Mouse (Mus musculus) forebrain, embryonic 15.5 days (tissue): ENCODE data around the gene Rab29. TPM values are rescaled to one million over a fixed set of nuclear protein-coding genes. Genes with fewer than 3 reads are reported as not detected.
A peak's percentile ranks its signal among the peaks of the same experiment; 100 is the strongest.

ENCODE experiments used
- ATAC-seq: fragments of 200-750 bp; cut with Nextera tagmentation; replicated peaks from 2 replicates; pipeline ENCODE4 v1.8.0; 2017; ENCODE audit warnings: mild to moderate bottlenecking, moderate TSS enrichment, moderate library complexity
- H3K27ac ChIP-seq: fragments of 300-500 bp; sonication (generic); replicated peaks from 2 replicates; pipeline ENCODE4 v1.5.1; 2015; ENCODE audit warnings: mild to moderate bottlenecking, inconsistent platforms
- H3K27me3 ChIP-seq: fragments of 300-500 bp; sonication (generic); 2 replicates; pipeline ENCODE4 v1.6.1; 2015; ENCODE audit warnings: inconsistent platforms
- H3K36me3 ChIP-seq: fragments of 300-500 bp; sonication (generic); 2 replicates; pipeline ENCODE4 v1.6.1; 2015; ENCODE audit warnings: mild to moderate bottlenecking, inconsistent platforms
- H3K4me1 ChIP-seq: fragments of 300-500 bp; sonication (generic); 2 replicates; pipeline ENCODE4 v1.6.1; 2015; ENCODE audit warnings: inconsistent platforms
- H3K4me2 ChIP-seq: fragments of 300-500 bp; sonication (generic); replicated peaks from 2 replicates; pipeline ENCODE4 v1.6.1; 2015; ENCODE audit warnings: mild to moderate bottlenecking, inconsistent platforms
- H3K4me3 ChIP-seq: fragments of 300-500 bp; sonication (generic); 2 replicates; pipeline ENCODE4 v1.5.1; 2015; ENCODE audit warnings: mild to moderate bottlenecking, inconsistent platforms
- H3K9ac ChIP-seq: fragments of 300-500 bp; sonication (generic); replicated peaks from 2 replicates; pipeline ENCODE4 v1.6.1; 2015; ENCODE audit warnings: mild to moderate bottlenecking, inconsistent platforms
- H3K9me3 ChIP-seq: fragments of 300-500 bp; sonication (generic); 2 replicates; pipeline ENCODE4 v1.6.1; 2016; ENCODE audit warnings: inconsistent platforms
- WGBS: fragments of 180-500 bp; shearing (Covaris S2); methylation state at CpG from one replicate; pipeline ENCODE4 v1.1.7; 2015; ENCODE audit warnings: mixed read lengths; 5-methylcytosine and 5-hydroxymethylcytosine counted together
- polyA plus RNA-seq: library from polyadenylated mRNA; unstranded; fragments of >200 nt; fragmentation: Nextera tagmentation; extraction: Ambion mirVana; gene quantifications from 2 replicates; pipeline ENCODE4 v1.2.1, GENCODE M21; 2015

The Rab29 gene
- polyA plus RNA-seq, 1 experiment from 2014 or later: 8.0 TPM

DNA sequence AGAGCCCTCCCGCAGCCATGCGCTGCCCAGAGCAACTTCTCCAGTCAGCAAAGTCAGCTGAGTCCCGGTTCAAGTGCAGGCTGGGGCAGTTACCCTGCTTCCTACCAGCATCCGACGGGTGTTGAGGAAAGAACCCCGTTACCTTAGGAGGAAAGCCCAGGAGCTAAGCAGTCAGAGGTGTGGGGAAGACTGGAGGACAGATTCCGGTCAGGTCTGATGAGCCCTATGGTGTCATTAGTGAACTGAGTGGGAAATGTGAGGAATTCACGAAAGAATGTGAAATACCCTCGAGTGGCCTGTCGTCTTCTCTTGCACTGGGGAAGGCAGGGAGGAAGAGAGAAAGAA is 894 bp downstream of the Rab29 start:
- H3K27ac ChIP-seq: no peak overlapping the region
- no peak for ATAC-seq
- peak overlapping the region; percentile 75 for H3K4me2 ChIP-seq
- no peaks in the 10 kb centered on the region for H3K27me3 ChIP-seq
- peaks cover 6% of the 10 kb centered on the region for H3K4me1 ChIP-seq
- no peaks in the 10 kb centered on the region for H3K9me3 ChIP-seq
- H3K9ac ChIP-seq: peak overlapping the region; percentile 47; the same call in 1 of the 2 replicates
- WGBS: 24% methylated on average over 10 of the region's 10 CpGs
- no peaks in the 10 kb centered on the region for H3K36me3 ChIP-seq
- peak overlapping the region; percentile 63 for H3K4me3 ChIP-seq

GRCm38 (mm10) chr1:131869561-131869960 is 2.5 kb downstream of the Rab29 start:
- no peak overlapping the region for H3K9ac ChIP-seq

GRCm38 (mm10) chr1:131872856-131873255 is 5.8 kb downstream of the Rab29 start:
- H3K36me3 ChIP-seq: no peaks in the 10 kb centered on the region
- no peaks in the 10 kb centered on the region for H3K27me3 ChIP-seq
- no peak overlapping the region for H3K9ac ChIP-seq
- 64% methylated on average over 1 of the region's 1 CpGs for WGBS
- H3K9me3 ChIP-seq: no peaks in the 10 kb centered on the region
- ATAC-seq: no peak
- H3K4me3 ChIP-seq: no peak overlapping the region
- no peak overlapping the region for H3K4me2 ChIP-seq
- H3K27ac ChIP-seq: no peak overlapping the region
- peaks cover 1% of the 10 kb centered on the region for H3K4me1 ChIP-seq

More at GRCm38 (mm10) chr1:131869561-131869960, 2.5 kb downstream of the Rab29 start:
- Histone ChIP-seq H3K27me3 (no peaks in the 10 kb centered on the region), H3K9me3 (no peaks in the 10 kb centered on the region), H3K27ac (no peak overlapping the region), H3K4me1 (peaks cover 6% of the 10 kb centered on the region), H3K4me3 (no peak overlapping the region), H3K4me2 (no peak overlapping the region), H3K36me3 (no peaks in the 10 kb centered on the region)
- no peak for ATAC-seq
- WGBS: 94% methylated on average over 2 of the region's 2 CpGs

GRCm38 (mm10) chr1:131879816-131880215 is 12.8 kb downstream of the Rab29 start:
- H3K4me2 ChIP-seq: no peak overlapping the region
- H3K4me3 ChIP-seq: no peak overlapping the region
- no peak overlapping the region for H3K27ac ChIP-seq
- no peaks in the 10 kb centered on the region for H3K27me3 ChIP-seq
- 83% methylated on average over 2 of the region's 2 CpGs for WGBS
- H3K9me3 ChIP-seq: no peaks in the 10 kb centered on the region
- ATAC-seq: no peak
- no peaks in the 10 kb centered on the region for H3K36me3 ChIP-seq
- no peaks in the 10 kb centered on the region for H3K4me1 ChIP-seq
- H3K9ac ChIP-seq: no peak overlapping the region

DNA sequence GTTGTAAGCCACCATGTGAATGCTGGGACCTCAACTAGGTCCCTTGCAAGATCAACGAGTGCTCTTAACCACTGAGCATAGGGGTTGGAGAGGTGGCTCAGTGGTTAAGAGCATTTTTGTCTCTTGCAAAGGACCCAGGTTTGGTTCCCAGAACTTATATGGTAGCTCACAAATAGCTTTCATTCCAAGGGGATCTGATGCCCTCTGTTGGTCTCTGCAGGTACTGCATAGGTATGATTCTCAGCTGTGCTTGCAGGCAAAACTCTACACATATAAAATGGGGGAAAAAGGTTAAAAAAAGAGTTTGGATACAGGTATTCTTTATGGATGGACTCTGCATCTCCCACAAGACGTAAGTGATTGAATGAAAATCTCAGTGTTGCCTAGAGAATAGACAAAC is 15.8 kb downstream of the Rab29 start:
- H3K27me3 ChIP-seq: no peaks in the 10 kb centered on the region
- peaks cover 9% of the 10 kb centered on the region; the same call in 1 of the 2 replicates for H3K4me1 ChIP-seq
- H3K4me2 ChIP-seq: no peak overlapping the region
- no peaks in the 10 kb centered on the region for H3K36me3 ChIP-seq
- no peaks in the 10 kb centered on the region for H3K9me3 ChIP-seq
- H3K9ac ChIP-seq: no peak overlapping the region
- H3K4me3 ChIP-seq: no peak overlapping the region
- no peak overlapping the region for H3K27ac ChIP-seq
- ATAC-seq: no peak
- WGBS: 71% methylated on average over 2 of the region's 2 CpGs

DNA sequence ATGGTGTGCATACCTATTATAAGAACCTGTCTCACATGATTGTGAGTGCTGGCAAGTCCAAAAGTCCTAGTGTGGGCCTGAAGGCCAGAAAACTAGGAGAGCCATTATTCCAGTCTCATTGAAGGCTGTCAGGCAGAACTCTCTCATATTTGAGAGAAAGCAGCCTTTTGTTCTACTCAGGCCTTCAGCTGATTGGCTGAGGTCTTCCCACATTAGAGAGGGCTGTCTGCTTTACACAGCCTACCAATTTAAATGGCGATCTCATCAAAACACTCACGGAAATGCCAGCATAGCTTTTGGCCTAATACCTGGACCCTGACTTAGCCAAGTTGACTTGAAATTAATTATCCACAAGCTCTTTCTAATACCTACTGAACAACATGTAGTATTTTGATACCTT is 19.1 kb downstream of the Rab29 start:
- peak; percentile 61; the same call in 1 of the 2 replicates for ATAC-seq
- Histone ChIP-seq H3K9ac (no peak overlapping the region), H3K4me2 (no peak overlapping the region), H3K27ac (peak overlapping the region; percentile 64), H3K4me1 (peaks cover 9% of the 10 kb centered on the region; the same call in 1 of the 2 replicates), H3K36me3 (no peaks in the 10 kb centered on the region), H3K9me3 (no peaks in the 10 kb centered on the region), H3K4me3 (no peak overlapping the region), H3K27me3 (no peaks in the 10 kb centered on the region)
- 25% methylated on average over 2 of the region's 2 CpGs for WGBS

GRCm38 (mm10) chr1:131886641-131887040 is 19.6 kb downstream of the Rab29 start:
- H3K9ac ChIP-seq: no peak overlapping the region
- H3K9me3 ChIP-seq: no peaks in the 10 kb centered on the region
- H3K36me3 ChIP-seq: no peaks in the 10 kb centered on the region
- peak overlapping the region; percentile 64 for H3K27ac ChIP-seq
- H3K4me1 ChIP-seq: peaks cover 9% of the 10 kb centered on the region; the same call in 1 of the 2 replicates
- 65% methylated on average over 3 of the region's 3 CpGs for WGBS
- H3K4me2 ChIP-seq: no peak overlapping the region
- no peak overlapping the region for H3K4me3 ChIP-seq
- H3K27me3 ChIP-seq: no peaks in the 10 kb centered on the region
- ATAC-seq: 0 out of 2 replicates have a peak, but pooled peaks have one; percentile 43

DNA sequence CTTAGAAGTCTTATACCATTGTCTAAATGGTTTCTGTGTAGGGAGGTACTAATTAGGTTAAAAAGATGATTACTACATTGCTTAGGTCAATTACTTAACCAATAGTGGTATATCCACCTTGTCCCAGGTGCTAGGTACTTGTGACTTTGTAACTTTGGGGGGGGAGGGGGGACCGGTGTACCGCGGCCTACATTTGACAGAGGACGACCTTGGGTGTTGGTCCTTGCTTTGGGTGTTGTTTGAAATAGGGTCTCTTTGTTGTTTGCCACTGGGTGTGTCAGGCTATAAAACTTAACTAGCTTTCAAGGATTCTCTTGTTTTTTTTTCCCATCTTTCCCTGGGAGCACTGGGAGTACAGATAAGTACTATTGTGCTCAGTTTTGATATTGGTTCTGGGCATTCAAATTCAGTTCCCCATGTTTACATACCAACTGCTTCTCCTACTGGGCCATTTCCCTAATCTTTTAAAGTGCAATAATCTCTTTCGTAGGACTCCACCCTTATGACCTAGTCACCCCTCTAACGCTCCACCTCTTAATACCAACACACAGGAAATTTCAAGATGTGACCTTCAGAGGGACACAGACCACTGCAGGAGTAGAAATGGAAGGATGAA is 23.1 kb downstream of the Rab29 start:
- H3K27ac ChIP-seq: no peak overlapping the region
- ATAC-seq: no peak

GRCm38 (mm10) chr1:131891436-131891835 is 24.4 kb downstream of the Rab29 start:
- Histone ChIP-seq H3K4me3 (no peak overlapping the region), H3K4me1 (0 out of 2 replicates have a peak, but pooled peaks cover 2% of the 10 kb centered on the region), H3K36me3 (no peaks in the 10 kb centered on the region), H3K9ac (no peak overlapping the region), H3K4me2 (no peak overlapping the region), H3K27ac (no peak overlapping the region), H3K27me3 (no peaks in the 10 kb centered on the region), H3K9me3 (no peaks in the 10 kb centered on the region)
- ATAC-seq: no peak
- 74% methylated on average over 4 of the region's 4 CpGs for WGBS

More for the DNA sequence above, 23.1 kb downstream of the Rab29 start:
- no peaks in the 10 kb centered on the region for H3K36me3 ChIP-seq
- H3K27me3 ChIP-seq: no peaks in the 10 kb centered on the region
- no peaks in the 10 kb centered on the region for H3K9me3 ChIP-seq
- H3K4me2 ChIP-seq: no peak overlapping the region
- H3K4me1 ChIP-seq: peaks cover 9% of the 10 kb centered on the region; the same call in 1 of the 2 replicates
- H3K9ac ChIP-seq: no peak overlapping the region
- H3K4me3 ChIP-seq: no peak overlapping the region
- 77% methylated on average over 6 of the region's 6 CpGs for WGBS

DNA sequence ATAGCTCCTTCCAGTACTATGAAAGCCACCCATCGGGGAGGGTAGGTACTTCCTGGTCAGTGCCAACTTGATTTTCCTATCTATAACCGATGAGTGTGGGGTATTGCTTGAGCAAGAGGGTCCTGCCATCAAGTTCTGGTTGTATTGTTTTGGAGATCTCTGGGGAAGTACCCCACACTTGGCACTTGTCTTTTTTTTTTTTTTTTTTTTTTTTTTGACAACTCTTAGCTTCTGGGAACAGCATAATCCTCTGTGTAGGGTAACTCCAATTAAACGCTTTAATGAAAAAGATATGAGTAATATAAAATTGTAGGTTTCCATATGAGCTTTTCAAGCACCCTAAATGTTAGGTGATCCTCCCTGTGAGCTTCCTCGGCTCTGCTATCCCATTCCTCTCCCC is 35.7 kb downstream of the Rab29 start:
- no peaks in the 10 kb centered on the region for H3K36me3 ChIP-seq
- WGBS: 88% methylated on average over 4 of the region's 4 CpGs

DNA sequence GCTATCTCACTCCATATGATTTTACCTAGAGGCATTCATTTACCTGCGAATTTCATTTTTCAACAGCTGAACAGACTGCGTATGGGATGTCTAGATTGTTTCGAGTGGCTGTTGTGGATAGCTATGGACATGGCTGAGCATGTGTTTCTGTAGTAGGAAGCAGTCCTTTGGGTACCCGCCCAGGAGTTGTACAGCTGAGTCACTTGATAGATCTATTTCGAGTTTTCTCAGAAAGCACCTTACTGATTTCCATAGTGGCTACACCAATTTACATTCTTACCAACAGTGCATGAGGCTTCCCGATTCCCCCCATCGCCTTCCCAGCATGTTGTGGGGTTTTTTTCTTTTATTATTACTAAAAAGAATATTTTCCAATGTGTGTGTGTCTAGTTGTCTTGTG is 36.2 kb downstream of the Rab29 start:
- Histone ChIP-seq H3K4me1 (no peaks in the 10 kb centered on the region), H3K27ac (no peak overlapping the region), H3K9me3 (no peaks in the 10 kb centered on the region), H3K27me3 (peaks cover 12% of the 10 kb centered on the region; the same call in 1 of the 2 replicates), H3K9ac (no peak overlapping the region), H3K4me2 (no peak overlapping the region), H3K4me3 (no peak overlapping the region), H3K36me3 (no peaks in the 10 kb centered on the region)
- 92% methylated on average over 7 of the region's 7 CpGs for WGBS
- no peak for ATAC-seq

More for the DNA sequence above, 35.7 kb downstream of the Rab29 start:
- Histone ChIP-seq H3K9ac (no peak overlapping the region), H3K4me1 (no peaks in the 10 kb centered on the region), H3K27me3 (peaks cover 8% of the 10 kb centered on the region; the same call in 1 of the 2 replicates), H3K9me3 (no peaks in the 10 kb centered on the region), H3K27ac (no peak overlapping the region), H3K4me2 (no peak overlapping the region), H3K4me3 (no peak overlapping the region)
- no peak for ATAC-seq

DNA sequence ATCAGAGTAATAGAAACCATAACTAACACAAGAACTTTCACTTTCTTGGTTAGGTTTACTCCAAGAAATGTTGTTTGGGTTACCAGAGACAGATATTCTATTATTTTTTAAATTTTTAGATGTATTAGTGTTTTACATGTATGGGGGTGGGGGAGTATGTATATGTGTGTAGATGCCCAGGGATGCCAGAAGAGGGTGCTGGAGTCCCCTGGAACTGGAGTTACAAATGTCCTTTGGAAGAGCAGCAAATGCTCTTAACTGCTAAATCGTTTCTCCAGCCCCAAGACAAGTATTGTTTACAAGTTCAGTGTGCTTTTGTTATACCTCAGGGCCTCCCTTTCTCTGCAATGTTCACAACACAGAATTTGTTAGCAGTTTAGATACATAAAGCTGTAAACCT is 38.5 kb downstream of the Rab29 start:
- H3K27ac ChIP-seq: no peak overlapping the region
- H3K4me1 ChIP-seq: 0 out of 2 replicates have a peak, but pooled peaks cover 2% of the 10 kb centered on the region
- no peaks in the 10 kb centered on the region for H3K9me3 ChIP-seq
- no peak for ATAC-seq
- no peak overlapping the region for H3K4me3 ChIP-seq
- H3K9ac ChIP-seq: no peak overlapping the region
- no peaks in the 10 kb centered on the region for H3K36me3 ChIP-seq
- H3K4me2 ChIP-seq: no peak overlapping the region
- peaks cover 9% of the 10 kb centered on the region; the same call in 1 of the 2 replicates for H3K27me3 ChIP-seq
- 3% methylated on average over 1 of the region's 1 CpGs for WGBS

GRCm38 (mm10) chr1:131908456-131908855 is 41.4 kb downstream of the Rab29 start:
- H3K36me3 ChIP-seq: no peaks in the 10 kb centered on the region
- H3K4me1 ChIP-seq: peaks cover 17% of the 10 kb centered on the region

More at GRCm38 (mm10) chr1:131908456-131908855, 41.4 kb downstream of the Rab29 start:
- Histone ChIP-seq H3K9ac (no peak overlapping the region), H3K4me2 (no peak overlapping the region), H3K9me3 (no peaks in the 10 kb centered on the region), H3K27me3 (peaks cover 9% of the 10 kb centered on the region; the same call in 1 of the 2 replicates), H3K27ac (no peak overlapping the region), H3K4me3 (no peak overlapping the region)
- 93% methylated on average over 3 of the region's 3 CpGs for WGBS
- no peak for ATAC-seq
